Mouse (Mus musculus): ENCODE results near the gene Bcorl1.

- no peak for TF ChIP-seq EP300 (optimal IDR thresholded peaks at IDR 0.05)
- TF ChIP-seq CTCF (IDR thresholded peaks at IDR 0.05; ENCODE audit: low read depth): no peak
These were observed 4.3 kb downstream of the Bcorl1 start for GRCm38 (mm10) chrX:48345385-48345932.
